In the genomic region with DNA sequence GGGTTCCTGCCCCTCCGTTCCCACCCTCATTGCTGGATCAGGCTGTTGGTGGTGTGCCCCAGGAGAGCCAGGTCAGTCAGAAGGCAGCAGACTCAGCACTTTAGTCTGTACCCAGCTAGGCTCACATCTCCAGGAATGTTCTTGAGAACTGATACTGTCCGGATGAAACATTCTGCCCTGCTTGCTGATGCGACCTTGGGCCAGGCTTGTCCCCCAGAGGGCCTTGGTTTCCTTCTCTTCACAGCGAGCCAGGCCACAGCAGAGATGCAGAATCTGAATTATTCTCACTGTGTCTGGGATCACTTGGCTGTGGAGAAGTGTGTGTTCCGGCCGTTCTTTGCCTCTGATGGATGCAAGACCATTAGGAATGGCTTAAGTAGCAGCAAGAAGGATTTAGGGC, we compare ENCODE assay signal across 21 mouse cellular contexts. TPM values are rescaled to one million over a fixed set of nuclear protein-coding genes. Genes with fewer than 3 reads are reported as not detected.
DNase-seq lines count a peak whose midpoint lies in the region; ATAC-seq and TF ChIP-seq lines count a peak whose summit lies in the region.
"Had no signal": no experiment of that assay in that cellular context is flagged by ENCODE, and none has a peak within 500 bp of the region (broad histone marks: within the 10 kb centered on the region; RNA-seq: fewer than 3 reads in every experiment).

No protein-coding gene starts in this region.

- peaks cover 67% of the 10 kb centered on the region for H3K4me1 ChIP-seq in cerebellum, adult 2 months (ENCODE audit: control insufficient read depth, insufficient read depth, low read length)
- peaks cover 69% of the 10 kb centered on the region for H3K4me1 ChIP-seq in hindbrain, embryonic 10.5 days (replicated peaks)
- H3K4me1 ChIP-seq in hindbrain, postnatal 0 days (ENCODE audit: insufficient read depth, low read length), result peaks cover 34% of the 10 kb centered on the region
- peaks cover 3% of the 10 kb centered on the region; the same call in 1 of the 2 replicates for H3K4me1 ChIP-seq in embryonic facial prominence, embryonic 11.5 days (ENCODE audit: control insufficient read depth, insufficient read depth, low read length)

- TF ChIP-seq POLR2A in cerebellum, adult 2 months (IDR thresholded peaks at IDR 0.05; ENCODE audit: borderline replicate concordance, insufficient read depth, low read length), result no peak

- no peak overlapping the region for H3K9ac ChIP-seq in hindbrain, postnatal 0 days (replicated peaks; ENCODE audit: low read length)
- 0 out of 2 replicates have a peak overlapping the region, but pooled peaks have one; percentile 4 for H3K9ac ChIP-seq in embryonic facial prominence, embryonic 11.5 days (replicated peaks; ENCODE audit: low read length)
- H3K9ac ChIP-seq: embryonic facial prominence, embryonic 12.5 days; heart, embryonic 15.5 days; hindbrain, embryonic 14.5 days; liver, postnatal 0 days; neural tube, embryonic 12.5 days had no signal

- H3K79me2 ChIP-seq in C2C12 (ENCODE audit: control insufficient read depth, insufficient read depth), result peaks cover 99% of the 10 kb centered on the region

- DNase-seq in cerebellum, adult 2 months, result no peak
- DNase-seq in cerebellum, postnatal 25 days, result no peak
- no peak for DNase-seq in hindbrain, embryonic 10.5 days (ENCODE audit: low spot score)
- DNase-seq in hindbrain, postnatal 0 days (ENCODE audit: low spot score), result no peak
- peak; percentile 33 for DNase-seq in embryonic facial prominence, embryonic 11.5 days (ENCODE audit: low spot score)
- no peak for DNase-seq in kidney, adult 9 months
- no peak for DNase-seq in kidney, adult 18-20 months
- DNase-seq: cerebellum, adult 11 months; cerebellum, postnatal 36 days; kidney, adult 11 months; kidney, postnatal 25 days; liver; liver, postnatal 0 days; lung, postnatal 14 days; right cerebral cortex, postnatal 4 days had no signal

- peaks cover 78% of the 10 kb centered on the region for H3K79me3 ChIP-seq in C2C12 (ENCODE audit: low read depth)

- peak overlapping the region; percentile 19 for H3ac ChIP-seq in C2C12 (ENCODE audit: control insufficient read depth, insufficient read length, low read depth)

- H3K4me2 ChIP-seq in hindbrain, postnatal 0 days (ENCODE audit: low read depth, low read length), result no peak overlapping the region
- no peak overlapping the region for H3K4me2 ChIP-seq in embryonic facial prominence, embryonic 11.5 days (ENCODE audit: low read depth, low read length)
- H3K4me2 ChIP-seq: embryonic facial prominence, embryonic 12.5 days; heart, embryonic 15.5 days; hindbrain, embryonic 14.5 days; neural tube, embryonic 12.5 days had no signal

- no peak for TF ChIP-seq CTCF in cerebellum, adult 2 months (IDR thresholded peaks at IDR 0.05; ENCODE audit: borderline replicate concordance, insufficient read depth, low read depth, low read length)
- no peak for TF ChIP-seq CTCF in hindbrain, postnatal 0 days (IDR thresholded peaks at IDR 0.05; ENCODE audit: low read depth)
- no peak for TF ChIP-seq CTCF in C2C12 (IDR thresholded peaks at IDR 0.05; ENCODE audit: control insufficient read depth, insufficient read depth, insufficient read length)

- ATAC-seq in hindbrain, postnatal 0 days, result no peak
- ATAC-seq in embryonic facial prominence, embryonic 11.5 days (replicated peaks; ENCODE audit: insufficient number of reproducible peaks, low FRiP score, low TSS enrichment, low read depth), result no peak
- ATAC-seq: liver, postnatal 0 days had no signal

- H3K4me3 ChIP-seq in cerebellum, adult 2 months (replicated peaks; ENCODE audit: insufficient read depth, low read depth, low read length), result no peak overlapping the region
- H3K4me3 ChIP-seq in hindbrain, embryonic 10.5 days, result no peak overlapping the region
- no peak overlapping the region for H3K4me3 ChIP-seq in hindbrain, postnatal 0 days (ENCODE audit: low read length)
- no peak overlapping the region for H3K4me3 ChIP-seq in C2C12 (ENCODE audit: insufficient read depth, poor library complexity, severe bottlenecking)
- no peak overlapping the region for H3K4me3 ChIP-seq in embryonic facial prominence, embryonic 11.5 days (ENCODE audit: low read depth, low read length)
- H3K4me3 ChIP-seq: embryonic facial prominence, embryonic 12.5 days; heart, embryonic 15.5 days; megakaryocyte, embryonic 14.5 days; neural tube, embryonic 12.5 days had no signal

- H3K27ac ChIP-seq in cerebellum, adult 2 months (ENCODE audit: insufficient read depth, low read length), result peak overlapping the region; percentile 22; the same call in 1 of the 2 replicates
- peak overlapping the region; percentile 74; the same call in 1 of the 2 replicates for H3K27ac ChIP-seq in hindbrain, embryonic 10.5 days
- H3K27ac ChIP-seq in hindbrain, postnatal 0 days, result no peak overlapping the region
- H3K27ac ChIP-seq in embryonic facial prominence, embryonic 11.5 days (replicated peaks; ENCODE audit: low read depth, low read length), result no peak overlapping the region
- H3K27ac ChIP-seq: embryonic facial prominence, embryonic 12.5 days; heart, embryonic 15.5 days; hindbrain, embryonic 14.5 days; neural tube, embryonic 12.5 days had no signal

- H3K27me3 ChIP-seq in cerebellum, adult 2 months (ENCODE audit: control insufficient read depth, insufficient read depth, low read length), result no peaks in the 10 kb centered on the region
- H3K27me3 ChIP-seq in hindbrain, embryonic 10.5 days (ENCODE audit: insufficient read depth, poor library complexity, severe bottlenecking), result peaks cover 20% of the 10 kb centered on the region; the same call in 1 of the 2 replicates
- H3K27me3 ChIP-seq in hindbrain, postnatal 0 days (ENCODE audit: insufficient read depth, low read length), result no peaks in the 10 kb centered on the region
- H3K27me3 ChIP-seq in C2C12 (ENCODE audit: control insufficient read depth, insufficient read depth, insufficient read length), result no peaks in the 10 kb centered on the region
- no peaks in the 10 kb centered on the region for H3K27me3 ChIP-seq in embryonic facial prominence, embryonic 11.5 days (ENCODE audit: control insufficient read depth, insufficient read depth, low read length)
- H3K27me3 ChIP-seq: neural tube, embryonic 12.5 days had no signal

- peaks cover 10% of the 10 kb centered on the region for H3K36me3 ChIP-seq in hindbrain, embryonic 10.5 days
- H3K36me3 ChIP-seq in hindbrain, postnatal 0 days (ENCODE audit: insufficient read depth, low read length), result peaks cover 12% of the 10 kb centered on the region
- peaks cover 21% of the 10 kb centered on the region for H3K36me3 ChIP-seq in C2C12 (ENCODE audit: control insufficient read depth, insufficient read depth)
- no peaks in the 10 kb centered on the region for H3K36me3 ChIP-seq in embryonic facial prominence, embryonic 11.5 days (replicated peaks; ENCODE audit: control insufficient read depth, insufficient read depth, low read depth, low read length)
- H3K36me3 ChIP-seq: embryonic facial prominence, embryonic 12.5 days; heart, embryonic 15.5 days had no signal

- 43% methylated on average over 6 of the region's 6 CpGs for WGBS in cerebellum, adult 2 months
- 63% methylated on average over 6 of the region's 6 CpGs for WGBS in hindbrain, embryonic 10.5 days
- 59% methylated on average over 6 of the region's 6 CpGs for WGBS in hindbrain, postnatal 0 days
- 42% methylated on average over 6 of the region's 6 CpGs for WGBS in embryonic facial prominence, embryonic 11.5 days

- H3K9me3 ChIP-seq in hindbrain, embryonic 10.5 days, result no peaks in the 10 kb centered on the region
- H3K9me3 ChIP-seq in hindbrain, postnatal 0 days (ENCODE audit: low read length), result no peaks in the 10 kb centered on the region
- H3K9me3 ChIP-seq in embryonic facial prominence, embryonic 11.5 days (replicated peaks; ENCODE audit: control insufficient read depth, low read length), result no peaks in the 10 kb centered on the region
- H3K9me3 ChIP-seq: embryonic facial prominence, embryonic 12.5 days; heart, embryonic 15.5 days; megakaryocyte, embryonic 14.5 days; neural tube, embryonic 12.5 days had no signal

TF ChIP-seq in C2C12, 6 proteins besides CTCF, POLR2A, EP300 and RAD21:
- TF ChIP-seq FOSL1 (IDR thresholded peaks at IDR 0.05; ENCODE audit: insufficient read depth, low read length, poor library complexity, severe bottlenecking) (no peak), CEBPB (IDR thresholded peaks at IDR 0.05; ENCODE audit: low read depth) (no peak), MAX (IDR thresholded peaks at IDR 0.05) (no peak), MYOG (IDR thresholded peaks at IDR 0.05; ENCODE audit: control insufficient read depth, extremely low read depth, insufficient read length) (no peak), MYOD1 (IDR thresholded peaks at IDR 0.05; ENCODE audit: control insufficient read depth, insufficient read length, low read depth) (no peak), USF1 (IDR thresholded peaks at IDR 0.05; ENCODE audit: low read depth) (no peak)

RNA-seq across cellular contexts. Expression of a gene that starts 12.1 kb away (rescaled TPM):
- 177 and 189 TPM in 2 replicates for polyA plus RNA-seq in cerebellum, adult 2 months (2012; rRNA removed)
- polyA plus RNA-seq in hindbrain, embryonic 10.5 days (2016; fragmentation: Nextera tagmentation; extraction: Ambion mirVana), result 0.71 and 1.6 TPM in 2 replicates
- 60.2 and 62.8 TPM in 2 replicates for total RNA-seq in hindbrain, postnatal 0 days (2014; rRNA removed)
- 4.0 and 4.9 TPM in 2 replicates for polyA plus RNA-seq in hindbrain, postnatal 0 days (2015; fragmentation: Nextera tagmentation; extraction: Ambion mirVana)
- 53.8 TPM for polyA plus RNA-seq in C2C12 (2012; fragmentation: generic; extraction: Trizol)
- polyA plus RNA-seq in embryonic facial prominence, embryonic 11.5 days (2014; fragmentation: Nextera tagmentation; extraction: Ambion mirVana), result 0.24 and 0.68 TPM in 2 replicates
- polyA plus RNA-seq: liver, postnatal 0 days had no signal

RNA-seq across cellular contexts. Expression of a gene that starts 41.2 kb away (rescaled TPM):
- polyA plus RNA-seq in cerebellum, adult 2 months (2012; rRNA removed), result 133 and 140 TPM in 2 replicates
- 118 and 143 TPM in 2 replicates for polyA plus RNA-seq in hindbrain, embryonic 10.5 days (2016; fragmentation: Nextera tagmentation; extraction: Ambion mirVana)
- 96.6 and 116 TPM in 2 replicates for total RNA-seq in hindbrain, postnatal 0 days (2014; rRNA removed)
- polyA plus RNA-seq in hindbrain, postnatal 0 days (2015; fragmentation: Nextera tagmentation; extraction: Ambion mirVana), result 151 and 152 TPM in 2 replicates
- polyA plus RNA-seq in C2C12 (2012; fragmentation: generic; extraction: Trizol), result 59.0 TPM
- 115 and 123 TPM in 2 replicates for polyA plus RNA-seq in embryonic facial prominence, embryonic 11.5 days (2014; fragmentation: Nextera tagmentation; extraction: Ambion mirVana)

RNA-seq across cellular contexts. Expression of a gene that starts 54.2 kb away (rescaled TPM):
- 3.6 and 3.7 TPM in 2 replicates for polyA plus RNA-seq in cerebellum, adult 2 months (2012; rRNA removed)
- polyA plus RNA-seq in hindbrain, embryonic 10.5 days (2016; fragmentation: Nextera tagmentation; extraction: Ambion mirVana), result not detected in 2 replicates
- 4.1 and 4.3 TPM in 2 replicates for total RNA-seq in hindbrain, postnatal 0 days (2014; rRNA removed)
- polyA plus RNA-seq in hindbrain, postnatal 0 days (2015; fragmentation: Nextera tagmentation; extraction: Ambion mirVana), result 1.2 and 1.8 TPM in 2 replicates
- polyA plus RNA-seq in C2C12 (2012; fragmentation: generic; extraction: Trizol), result 0.04 TPM
- polyA plus RNA-seq in embryonic facial prominence, embryonic 11.5 days (2014; fragmentation: Nextera tagmentation; extraction: Ambion mirVana), result 0.18 TPM in 1 of 2 replicates, not detected in the other
- polyA plus RNA-seq: neural tube, embryonic 12.5 days had no signal

Comparison
In these comparisons a context has a peak if more than half of its experiments do, and no peak if none do; other contexts are left out.
1. H3K27ac ChIP-seq: peak in cerebellum, adult 2 months (single experiment) and hindbrain, embryonic 10.5 days (single experiment); none in hindbrain, postnatal 0 days (single experiment) and embryonic facial prominence, embryonic 11.5 days (single experiment).